Mouse (Mus musculus) heart, embryonic 16.5 days (tissue): ENCODE data around the gene Treh. TPM values are rescaled to one million over a fixed set of nuclear protein-coding genes. Genes with fewer than 3 reads are reported as not detected.

Experiments
- ATAC-seq: fragments of 200-750 bp; cut with Nextera tagmentation; replicated peaks from 2 replicates; pipeline ENCODE4 v1.8.0; 2017; ENCODE audit warnings: moderate number of reproducible peaks; ENCODE audit not compliant: insufficient read depth, low FRiP score; ENCODE audit errors: extremely low read depth
- H3K27ac ChIP-seq: fragments of 300-500 bp; sonication (generic); 2 replicates; pipeline ENCODE4 v1.5.1; 2014; ENCODE audit warnings: mild to moderate bottlenecking, low read length, control low read depth, moderate library complexity
- H3K27me3 ChIP-seq: fragments of 300-500 bp; sonication (generic); 2 replicates; pipeline ENCODE4 v1.6.1; 2014; ENCODE audit warnings: low read length, mixed read lengths; ENCODE audit not compliant: control insufficient read depth, insufficient read depth
- H3K36me3 ChIP-seq: fragments of 300-500 bp; sonication (generic); 2 replicates; pipeline ENCODE4 v1.6.1; 2014; ENCODE audit not compliant: control insufficient read depth, insufficient read depth
- H3K4me1 ChIP-seq: fragments of 300-500 bp; sonication (generic); 2 replicates; pipeline ENCODE4 v1.6.1; 2014; ENCODE audit warnings: low read length, mixed read lengths; ENCODE audit not compliant: control insufficient read depth, insufficient read depth
- H3K4me2 ChIP-seq: fragments of 300-500 bp; sonication (generic); 2 replicates; pipeline ENCODE4 v1.6.1; 2014; ENCODE audit warnings: low read depth, mild to moderate bottlenecking, control low read depth, low read length
- H3K4me3 ChIP-seq: fragments of 300-500 bp; sonication (generic); 2 replicates; pipeline ENCODE4 v1.5.1; 2014; ENCODE audit warnings: mild to moderate bottlenecking, control low read depth, low read length
- H3K9ac ChIP-seq: fragments of 300-500 bp; sonication (generic); 2 replicates; pipeline ENCODE4 v1.6.1; 2014; ENCODE audit warnings: low read length, control low read depth
- H3K9me3 ChIP-seq: fragments of 300-500 bp; sonication (generic); replicated peaks from 2 replicates; pipeline ENCODE4 v1.6.1; 2016; ENCODE audit warnings: low read length; ENCODE audit not compliant: control insufficient read depth
- WGBS: fragments of 180-500 bp; shearing (Covaris S2); extraction: QIAGEN DNeasy Blood & Tissue Kit; methylation state at CpG from one replicate; pipeline ENCODE4 v1.1.7; 2014; 5-methylcytosine and 5-hydroxymethylcytosine counted together
- polyA plus RNA-seq: library from polyadenylated mRNA; unstranded; fragments of >200 nt; fragmentation: Nextera tagmentation; extraction: Ambion mirVana; gene quantifications from 2 replicates; pipeline ENCODE4 v1.2.1, GENCODE M21; 2015

The Treh gene
- polyA plus RNA-seq, 1 experiment from 2014 or later, result 0.07 TPM

- Histone ChIP-seq H3K9me3 (no peaks in the 10 kb centered on the region), H3K9ac (peak overlapping the region; percentile 60), H3K4me3 (peak overlapping the region; percentile 45), H3K27me3 (no peaks in the 10 kb centered on the region), H3K4me2 (peak overlapping the region; percentile 79), H3K36me3 (no peaks in the 10 kb centered on the region), H3K27ac (peak overlapping the region; percentile 25; the same call in 1 of the 2 replicates), H3K4me1 (peaks cover 5% of the 10 kb centered on the region)
- 17% methylated on average over 26 of the region's 26 CpGs for WGBS
- peak; percentile 75 for ATAC-seq
Observed at GRCm38 (mm10) chr9:44655098-44656066, 17.7 kb upstream of the Treh start.

GRCm38 (mm10) chr9:44663706-44664105 is 9.3 kb upstream of the Treh start:
- Histone ChIP-seq H3K9me3 (no peaks in the 10 kb centered on the region), H3K4me1 (no peaks in the 10 kb centered on the region), H3K27ac (no peak overlapping the region), H3K36me3 (no peaks in the 10 kb centered on the region), H3K4me3 (no peak overlapping the region), H3K9ac (no peak overlapping the region), H3K4me2 (no peak overlapping the region), H3K27me3 (no peaks in the 10 kb centered on the region)
- ATAC-seq, result no peak
- 77% methylated on average over 6 of the region's 6 CpGs for WGBS

GRCm38 (mm10) chr9:44671416-44671815 is 1.6 kb upstream of the Treh start:
- 83% methylated on average over 5 of the region's 5 CpGs for WGBS
- Histone ChIP-seq H3K27ac (no peak overlapping the region), H3K27me3 (no peaks in the 10 kb centered on the region), H3K4me3 (no peak overlapping the region), H3K9ac (no peak overlapping the region), H3K4me1 (no peaks in the 10 kb centered on the region), H3K4me2 (no peak overlapping the region), H3K9me3 (0 out of 2 replicates have a peak, but pooled peaks cover 2% of the 10 kb centered on the region), H3K36me3 (no peaks in the 10 kb centered on the region)
- no peak for ATAC-seq

- 54% methylated on average over 2 of the region's 2 CpGs for WGBS
- no peaks in the 10 kb centered on the region for H3K27me3 ChIP-seq
- H3K4me2 ChIP-seq, result no peak overlapping the region
- H3K27ac ChIP-seq, result no peak overlapping the region
- H3K9ac ChIP-seq, result no peak overlapping the region
- ATAC-seq, result no peak
- no peaks in the 10 kb centered on the region for H3K36me3 ChIP-seq
- H3K4me3 ChIP-seq, result no peak overlapping the region
- H3K4me1 ChIP-seq, result no peaks in the 10 kb centered on the region
- H3K9me3 ChIP-seq, result 0 out of 2 replicates have a peak, but pooled peaks cover 2% of the 10 kb centered on the region
Observed at GRCm38 (mm10) chr9:44672291-44672865, 655 bp upstream of the Treh start.

- H3K4me1 ChIP-seq, result no peaks in the 10 kb centered on the region
- H3K36me3 ChIP-seq, result no peaks in the 10 kb centered on the region
- 88% methylated on average over 2 of the region's 2 CpGs for WGBS
- no peaks in the 10 kb centered on the region for H3K27me3 ChIP-seq
- H3K9me3 ChIP-seq, result no peaks in the 10 kb centered on the region
- no peak overlapping the region for H3K4me2 ChIP-seq
- no peak for ATAC-seq
- H3K27ac ChIP-seq, result no peak overlapping the region
- H3K9ac ChIP-seq, result no peak overlapping the region
- H3K4me3 ChIP-seq, result no peak overlapping the region
Observed at GRCm38 (mm10) chr9:44678288-44678871, 5.3 kb downstream of the Treh start.

GRCm38 (mm10) chr9:44679565-44679964 is 6.5 kb downstream of the Treh start:
- H3K4me2 ChIP-seq, result no peak overlapping the region
- no peaks in the 10 kb centered on the region for H3K9me3 ChIP-seq
- 81% methylated on average over 5 of the region's 5 CpGs for WGBS
- no peaks in the 10 kb centered on the region for H3K27me3 ChIP-seq
- H3K9ac ChIP-seq, result no peak overlapping the region
- no peak for ATAC-seq
- H3K4me1 ChIP-seq, result no peaks in the 10 kb centered on the region
- no peaks in the 10 kb centered on the region for H3K36me3 ChIP-seq
- no peak overlapping the region for H3K27ac ChIP-seq
- no peak overlapping the region for H3K4me3 ChIP-seq

- H3K4me3 ChIP-seq, result no peak overlapping the region
- H3K36me3 ChIP-seq, result peaks cover 10% of the 10 kb centered on the region
- H3K9me3 ChIP-seq, result no peaks in the 10 kb centered on the region
- WGBS, result 82% methylated on average over 8 of the region's 8 CpGs
- ATAC-seq, result no peak
- no peak overlapping the region for H3K9ac ChIP-seq
- no peaks in the 10 kb centered on the region; the same call in 1 of the 2 replicates for H3K4me1 ChIP-seq
- no peak overlapping the region for H3K4me2 ChIP-seq
- no peak overlapping the region for H3K27ac ChIP-seq
- no peaks in the 10 kb centered on the region for H3K27me3 ChIP-seq
Observed at GRCm38 (mm10) chr9:44683046-44683445, 10.0 kb downstream of the Treh start.

- H3K27me3 ChIP-seq, result no peaks in the 10 kb centered on the region
- H3K27ac ChIP-seq, result no peak overlapping the region
- no peak overlapping the region for H3K4me2 ChIP-seq
- peak; percentile 49; the same call in 1 of the 2 replicates for ATAC-seq
- peaks cover 21% of the 10 kb centered on the region for H3K36me3 ChIP-seq
- no peak overlapping the region for H3K4me3 ChIP-seq
- no peaks in the 10 kb centered on the region for H3K9me3 ChIP-seq
- H3K4me1 ChIP-seq, result peaks cover 2% of the 10 kb centered on the region
- no peak overlapping the region for H3K9ac ChIP-seq
- 39% methylated on average over 14 of the region's 14 CpGs for WGBS
Observed at GRCm38 (mm10) chr9:44685346-44686330, 12.6 kb downstream of the Treh start.
